Mouse (Mus musculus) intestine, postnatal 0 days (tissue): ENCODE results near the gene Rbpms2. TPM values are rescaled to one million over a fixed set of nuclear protein-coding genes. Genes with fewer than 3 reads are reported as not detected.

Experiments
- ATAC-seq: fragments of 200-750 bp; cut with Nextera tagmentation; 2 replicates; pipeline ENCODE4 v1.8.0; 2017; ENCODE audit warnings: mild to moderate bottlenecking, moderate TSS enrichment, moderate library complexity
- H3K27ac ChIP-seq: fragments of 300-500 bp; sonication (generic); 2 replicates; pipeline ENCODE4 v1.5.1; 2014; ENCODE audit warnings: mild to moderate bottlenecking, low read depth, low read length, moderate library complexity
- H3K27me3 ChIP-seq: fragments of 300-500 bp; sonication (generic); replicated peaks from 2 replicates; pipeline ENCODE4 v1.6.1; 2014; ENCODE audit warnings: low read length, mixed read lengths; ENCODE audit not compliant: control insufficient read depth, insufficient read depth
- H3K36me3 ChIP-seq: fragments of 300-500 bp; sonication (generic); 2 replicates; pipeline ENCODE4 v1.6.1; 2014; ENCODE audit warnings: mild to moderate bottlenecking, moderate library complexity; ENCODE audit not compliant: control insufficient read depth, insufficient read depth
- H3K4me1 ChIP-seq: fragments of 300-500 bp; sonication (generic); replicated peaks from 2 replicates; pipeline ENCODE4 v1.6.1; 2014; ENCODE audit warnings: antibody characterized with exemption, low read length, mixed read lengths; ENCODE audit not compliant: control insufficient read depth, insufficient read depth
- H3K4me2 ChIP-seq: fragments of 300-500 bp; sonication (generic); replicated peaks from 2 replicates; pipeline ENCODE4 v1.6.1; 2014; ENCODE audit warnings: low read depth, mild to moderate bottlenecking, moderate library complexity
- H3K4me3 ChIP-seq: fragments of 300-500 bp; sonication (generic); 2 replicates; pipeline ENCODE4 v1.5.1; 2014; ENCODE audit warnings: low read depth, low read length
- H3K9ac ChIP-seq: fragments of 300-500 bp; sonication (generic); 2 replicates; pipeline ENCODE4 v1.6.1; 2014; ENCODE audit warnings: mild to moderate bottlenecking, low read depth, low read length
- H3K9me3 ChIP-seq: fragments of 300-500 bp; sonication (generic); 2 replicates; pipeline ENCODE4 v1.6.1; 2016; ENCODE audit warnings: mixed run types; ENCODE audit not compliant: control insufficient read depth
- CTCF ChIP-seq: sonication (generic); IDR thresholded peaks from 2 replicates; pipeline ENCODE4 v1.5.1; 2016; ENCODE audit warnings: low read depth, mild to moderate bottlenecking, control low read depth, antibody characterized with exemption, moderate library complexity
- WGBS: fragments of 180-500 bp; shearing (Covaris S2); extraction: QIAGEN DNeasy Blood & Tissue Kit; methylation state at CpG from one replicate; pipeline ENCODE4 v1.1.7; 2014; 5-methylcytosine and 5-hydroxymethylcytosine counted together
- polyA plus RNA-seq: library from polyadenylated mRNA; unstranded; fragments of >200 nt; fragmentation: Nextera tagmentation; extraction: Ambion mirVana; gene quantifications from 2 replicates; pipeline ENCODE4 v1.2.1, GENCODE M21; 2015

The Rbpms2 gene
- polyA plus RNA-seq = 21.4 and 22.1 TPM in 2 replicates

GRCm38 (mm10) chr9:65629025-65629766 is at the start of gene Rbpms2:
TSS of gene Rbpms2 (plus strand) at chr9:65629648.
- Histone ChIP-seq H3K9ac (peak within 1 kb of the TSS; percentile 53), H3K27ac (peak within 1 kb of the TSS; percentile 28), H3K9me3 (no peaks in the 10 kb centered on the region), H3K4me3 (peak within 1 kb of the TSS; percentile 70), H3K27me3 (peaks cover 26% of the 10 kb centered on the region; the same call in 1 of the 2 replicates), H3K4me2 (peak within 1 kb of the TSS; percentile 87), H3K36me3 (no peaks in the 10 kb centered on the region), H3K4me1 (0 out of 2 replicates have a peak, but pooled peaks cover 3% of the 10 kb centered on the region)
- ATAC-seq = no peak
- TF ChIP-seq CTCF = no peak
- WGBS = 4% methylated on average over 39 of the region's 40 CpGs

DNA sequence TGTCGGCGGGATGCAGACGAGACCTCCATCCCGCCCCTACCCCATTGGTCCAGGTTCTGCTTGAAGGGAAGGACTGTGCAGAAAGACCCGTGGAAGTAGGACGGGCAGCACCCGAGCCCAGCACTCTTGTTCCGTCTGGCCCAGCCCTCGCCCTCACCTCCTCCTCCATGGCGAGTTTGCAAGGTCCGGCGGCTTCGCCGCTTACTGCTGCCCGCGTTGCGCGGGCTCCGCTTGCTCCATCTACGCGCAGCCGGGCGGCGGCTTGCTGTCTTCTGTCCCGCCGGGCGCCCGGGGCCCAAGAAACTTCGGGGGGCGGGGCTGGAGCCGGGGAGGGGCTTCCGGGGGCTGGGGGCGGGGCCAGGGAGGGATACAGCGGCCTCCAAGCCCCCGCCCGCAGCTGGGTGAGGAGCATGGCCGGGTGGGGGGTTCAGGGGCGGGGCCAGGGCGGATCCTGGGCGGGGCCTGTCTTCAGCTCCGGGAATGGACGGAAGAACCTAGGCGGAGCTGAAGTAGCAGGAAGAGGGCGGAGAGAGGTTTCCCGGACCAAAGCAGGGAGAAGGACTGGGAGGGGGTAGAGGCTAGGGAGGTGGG is 49.6 kb upstream of the Rbpms2 start, which contains the start of gene Plekho2:
Plekho2 (minus strand) TSS at position 260 of the 591 bp plus-strand sequence.
- Histone ChIP-seq H3K4me1 (peaks cover 15% of the 10 kb centered on the region), H3K27ac (peak within 1 kb of the TSS; percentile 78), H3K27me3 (no peaks in the 10 kb centered on the region), H3K9me3 (no peaks in the 10 kb centered on the region), H3K4me3 (peak within 1 kb of the TSS; percentile 54), H3K4me2 (peak within 1 kb of the TSS; percentile 77), H3K9ac (peak within 1 kb of the TSS; percentile 55), H3K36me3 (no peaks in the 10 kb centered on the region)
- under 1% methylated on average over 42 of the region's 45 CpGs for whole genome bisulfite sequencing
- no peak for TF ChIP-seq CTCF
- peak; percentile 81 for ATAC-seq

- Histone ChIP-seq H3K27me3 (no peaks in the 10 kb centered on the region), H3K4me1 (peaks cover 14% of the 10 kb centered on the region), H3K4me2 (peak overlapping the region; percentile 77), H3K9ac (no peak overlapping the region), H3K36me3 (no peaks in the 10 kb centered on the region), H3K9me3 (no peaks in the 10 kb centered on the region), H3K4me3 (peak overlapping the region; percentile 54), H3K27ac (peak overlapping the region; percentile 78)
- TF ChIP-seq CTCF = peak; percentile 99
- peak; percentile 50 for ATAC-seq
- 6% methylated on average over 19 of the region's 29 CpGs for WGBS
These were observed 48.8 kb upstream of the Rbpms2 start for GRCm38 (mm10) chr9:65580401-65581256.

DNA sequence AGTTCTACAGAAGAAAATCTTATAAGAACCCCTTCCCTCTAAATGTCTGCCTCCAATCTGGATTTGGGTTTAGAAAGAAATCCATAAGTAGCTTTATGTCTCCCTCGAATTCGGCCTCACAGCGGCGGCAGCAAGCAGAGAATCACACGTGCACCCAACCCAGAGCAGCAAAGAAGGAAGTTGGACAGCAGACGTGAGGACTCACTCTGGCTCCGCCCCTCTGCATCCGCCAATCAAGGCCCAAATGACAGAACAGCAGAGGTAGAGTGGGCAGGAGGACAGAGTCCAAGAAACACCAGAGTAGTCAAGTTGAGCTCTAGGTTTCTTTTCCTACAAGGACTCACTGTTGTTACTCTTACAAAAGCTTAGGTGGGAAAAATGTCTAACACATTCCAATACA is 46.4 kb upstream of the Rbpms2 start:
- Histone ChIP-seq H3K27ac (no peak overlapping the region), H3K9ac (no peak overlapping the region), H3K27me3 (no peaks in the 10 kb centered on the region), H3K4me3 (no peak overlapping the region), H3K36me3 (no peaks in the 10 kb centered on the region), H3K9me3 (no peaks in the 10 kb centered on the region), H3K4me2 (no peak overlapping the region), H3K4me1 (peaks cover 3% of the 10 kb centered on the region; the same call in 1 of the 2 replicates)
- peak; percentile 59 for ATAC-seq
- WGBS = 13% methylated on average over 8 of the region's 8 CpGs
- no peak for TF ChIP-seq CTCF

GRCm38 (mm10) chr9:65586406-65587269 is 42.8 kb upstream of the Rbpms2 start, which contains the start of gene Pif1:
TSS of gene Pif1 (plus strand) at chr9:65587160.
- peak; percentile 75 for ATAC-seq
- Histone ChIP-seq H3K4me1 (no peaks in the 10 kb centered on the region), H3K27ac (no peak within 1 kb of the TSS), H3K4me2 (peak within 1 kb of the TSS; percentile 99), H3K9ac (peak within 1 kb of the TSS; percentile 49), H3K9me3 (no peaks in the 10 kb centered on the region), H3K4me3 (peak within 1 kb of the TSS; percentile 54), H3K27me3 (no peaks in the 10 kb centered on the region), H3K36me3 (peaks cover 4% of the 10 kb centered on the region; the same call in 1 of the 2 replicates)
- WGBS = 9% methylated on average over 28 of the region's 28 CpGs
- TF ChIP-seq CTCF = no peak
